Mouse (Mus musculus) urinary bladder, adult 18-20 months (tissue): ENCODE results near the gene AB124611.
"Not testable (repeated sequence)": the region's sequence is repeated elsewhere in the genome, so short reads cannot be mapped to it uniquely, and the experiment has no call there.

Source experiments
- DNase-seq, 2 experiments: peaks; one replicate each; pipeline ENCODE4 v3.0.0; 2022; ENCODE audit warnings: low spot score in 2 of 2, mixed read lengths in 2 of 2

Gene AB124611

GRCm38 (mm10) chr9:21564420-21564819 lies 38.4 kb downstream of the AB124611 start:
- no peak for DNase-seq

- no peak for DNase-seq
Observed at GRCm38 (mm10) chr9:21565004-21565586, 39.1 kb downstream of the AB124611 start.

DNA sequence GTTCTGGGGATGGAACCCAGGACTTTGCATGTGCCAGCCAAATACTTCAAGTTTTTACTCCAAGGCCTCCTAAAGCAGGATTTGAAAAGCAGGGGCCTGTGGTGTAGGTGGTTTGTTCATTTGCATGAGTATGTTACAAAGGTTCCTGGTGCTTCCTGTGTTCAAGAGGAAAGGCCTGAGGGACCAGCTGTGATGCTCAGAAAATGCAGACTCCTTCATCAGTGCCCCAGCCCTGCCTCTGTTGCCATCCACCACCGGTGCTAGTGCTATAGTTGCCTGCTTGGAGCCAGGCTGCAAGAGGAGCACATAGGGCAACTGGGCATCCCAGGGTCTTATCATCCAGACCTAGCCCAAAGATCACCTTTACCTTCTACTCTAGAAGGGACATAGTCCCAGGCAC lies 40.6 kb downstream of the AB124611 start:
- DNase-seq: no peak

DNA sequence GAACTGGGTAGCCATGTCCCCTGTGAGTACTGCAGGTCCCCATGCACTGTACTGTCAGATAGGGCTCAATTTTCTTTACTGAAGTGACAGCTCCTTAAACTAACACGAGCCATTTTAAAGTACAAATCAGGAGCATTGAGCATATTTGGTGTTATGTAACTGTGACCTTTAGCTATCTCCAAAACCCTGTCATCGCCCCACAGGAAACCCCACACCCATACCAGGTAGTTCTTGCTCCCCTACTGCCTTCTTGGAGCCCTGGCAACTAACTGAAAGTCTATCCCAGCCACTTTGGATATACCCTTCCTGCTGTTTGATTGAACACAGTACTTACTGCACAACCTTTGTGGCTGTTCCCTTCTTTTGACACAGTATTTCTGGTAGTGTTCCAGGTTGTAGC lies 41.1 kb downstream of the AB124611 start:
- no peak for DNase-seq

DNA sequence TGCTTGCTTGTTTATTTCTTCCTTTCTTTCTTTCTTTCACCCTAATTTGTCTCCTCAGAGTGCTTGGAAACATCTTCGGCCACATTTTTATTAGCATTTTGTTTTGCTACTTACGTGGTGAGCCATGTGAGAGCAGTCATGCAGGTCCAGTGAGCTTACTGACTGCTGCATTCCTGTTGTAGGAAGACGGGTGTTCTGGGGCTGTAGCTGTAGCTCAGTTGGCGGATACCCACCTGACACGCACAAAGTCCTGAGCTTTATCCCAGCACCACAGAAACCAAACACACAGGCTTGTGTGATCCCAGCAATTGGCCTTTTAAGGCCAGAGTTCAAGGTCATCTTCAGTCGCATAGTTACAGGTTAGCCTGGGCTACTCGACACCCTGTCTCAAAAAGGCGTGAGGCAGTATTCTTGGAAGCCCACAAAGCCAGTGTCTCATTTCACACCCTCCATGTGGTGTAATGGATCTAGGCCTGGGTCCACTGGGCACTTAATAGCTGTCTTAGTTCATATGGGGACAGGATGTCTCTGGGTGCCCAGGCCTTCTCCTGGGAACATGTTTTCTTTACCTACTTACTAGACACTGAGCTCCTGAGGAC lies 42.8 kb downstream of the AB124611 start:
- no peak for DNase-seq

- no peak for DNase-seq
Observed at GRCm38 (mm10) chr9:21574012-21574801, 48.2 kb downstream of the AB124611 start.

- no peak for DNase-seq
Observed at GRCm38 (mm10) chr9:21575253-21575652, 49.3 kb downstream of the AB124611 start.

GRCm38 (mm10) chr9:21576286-21576685 lies 50.3 kb downstream of the AB124611 start:
- no peak for DNase-seq

- DNase-seq: no peak
Observed at GRCm38 (mm10) chr9:21578226-21578625, 52.2 kb downstream of the AB124611 start.

DNA sequence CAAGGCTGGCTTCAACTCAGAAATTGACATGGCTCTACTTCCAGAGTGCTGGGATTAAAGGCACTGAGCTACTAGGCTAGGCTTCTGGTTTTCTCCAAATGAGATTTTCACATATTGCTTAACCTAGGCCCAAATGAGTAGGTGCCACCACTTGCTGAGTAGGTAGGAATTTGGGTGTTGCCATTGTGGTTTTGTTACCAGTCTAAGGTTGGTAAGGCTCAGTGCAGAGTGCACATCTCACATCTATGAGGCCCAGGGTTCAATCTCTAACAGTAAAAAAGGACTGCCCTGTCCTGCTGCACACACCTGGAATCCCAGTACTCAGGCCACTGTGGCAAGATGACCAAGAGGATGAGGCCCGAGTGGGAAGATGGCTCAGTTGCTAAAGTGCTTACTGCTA lies 59.4 kb downstream of the AB124611 start:
- no peak for DNase-seq

DNA sequence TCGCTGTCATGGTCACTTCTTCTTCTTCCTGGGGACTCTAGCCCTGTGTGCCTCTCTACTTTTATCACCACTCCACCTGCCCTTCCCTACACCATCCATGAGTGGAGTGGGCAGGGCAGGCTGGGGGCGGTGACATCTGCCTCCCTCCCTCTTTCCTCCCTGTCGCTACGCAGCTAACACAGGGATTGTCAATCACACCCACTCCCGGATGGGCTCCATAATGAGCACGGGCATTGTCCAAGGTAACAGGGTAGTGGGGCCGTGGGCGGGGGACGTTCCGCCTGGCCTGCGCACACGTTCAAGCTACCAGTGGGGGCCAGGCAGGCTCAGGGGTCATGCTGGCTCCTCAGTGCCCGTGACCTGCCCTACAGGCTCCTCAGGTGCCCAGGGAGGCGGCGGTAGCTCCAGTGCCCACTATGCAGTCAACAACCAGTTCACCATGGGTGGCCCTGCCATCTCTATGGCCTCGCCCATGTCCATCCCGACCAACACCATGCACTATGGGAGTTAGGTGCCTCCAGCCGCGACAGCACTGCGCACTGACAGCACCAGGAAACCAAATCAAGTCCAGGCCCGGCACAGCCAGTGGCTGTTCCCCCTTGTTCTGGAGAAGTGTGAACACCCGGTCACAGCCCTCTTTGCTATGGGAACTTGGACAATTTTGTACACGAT lies 61.8 kb downstream of the AB124611 start:
- DNase-seq: no peak

GRCm38 (mm10) chr9:21588350-21588749 lies 62.4 kb downstream of the AB124611 start:
- DNase-seq: no peak

GRCm38 (mm10) chr9:21589538-21589937 lies 63.6 kb downstream of the AB124611 start:
- DNase-seq: no peak

- no peak for DNase-seq
Observed at GRCm38 (mm10) chr9:21591127-21591830, 65.3 kb downstream of the AB124611 start.

- DNase-seq: peak in 1 of 2 experiments; percentile 75
Observed at GRCm38 (mm10) chr9:21591831-21592702, 66.1 kb downstream of the AB124611 start.

- peak; percentile 79 to 83 for DNase-seq
Observed at GRCm38 (mm10) chr9:21592703-21593121, 66.7 kb downstream of the AB124611 start, which contains the start of the genes Timm29 and Yipf2. Gene Timm29, plus strand, starts transcription at chr9:21592722. Gene Yipf2, minus strand, starts transcription at chr9:21592828.

- DNase-seq: peak; percentile 25 to 43
Observed at GRCm38 (mm10) chr9:21593122-21593721, 67.2 kb downstream of the AB124611 start.

DNA sequence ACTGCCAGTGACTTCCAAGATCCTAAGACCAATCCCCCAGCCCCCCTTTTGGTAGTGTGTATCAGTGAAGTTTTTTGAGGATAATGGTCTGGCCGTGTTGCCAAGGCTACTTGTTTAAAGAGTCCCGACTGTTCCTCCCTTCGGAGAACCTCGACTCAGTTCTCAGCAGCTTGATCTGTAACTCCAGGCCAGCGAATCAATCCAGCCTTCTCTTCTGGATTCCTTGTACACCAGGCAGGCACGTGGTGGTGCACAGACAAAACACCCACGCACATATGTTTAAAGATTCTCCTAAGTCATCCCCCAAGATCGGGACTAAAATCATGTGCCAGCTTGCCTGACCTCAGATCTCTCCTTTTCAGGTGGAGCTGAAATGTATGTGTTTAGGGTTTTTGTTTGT lies 68.4 kb downstream of the AB124611 start:
- not testable (repeated sequence) for DNase-seq

GRCm38 (mm10) chr9:21594838-21595237 lies 68.9 kb downstream of the AB124611 start:
- no peak for DNase-seq
